Mouse (Mus musculus): Measurements from ENCODE around the gene Ssh2.

The Ssh2 gene

GRCm38 (mm10) chr11:77491502-77492291 lies 275.6 kb downstream of the Ssh2 start:
- no peak for DNase-seq (ENCODE audit: low spot score in 2 of 2)

GRCm38 (mm10) chr11:77492311-77492871 lies 276.3 kb downstream of the Ssh2 start:
- DNase-seq (ENCODE audit: low spot score in 2 of 2) = no peak

- peak; percentile 81 to 82 for DNase-seq (ENCODE audit: low spot score in 2 of 2)
These were observed 276.8 kb downstream of the Ssh2 start for GRCm38 (mm10) chr11:77492911-77493332.

GRCm38 (mm10) chr11:77493512-77494343 lies 277.6 kb downstream of the Ssh2 start, which contains the start of gene Git1:
Git1 (plus strand) TSS chr11:77493562.
- DNase-seq (ENCODE audit: low spot score in 2 of 2) = peak in 1 of 2 experiments; percentile 20

- DNase-seq (ENCODE audit: low spot score in 2 of 2) = no peak
These were observed 278.2 kb downstream of the Ssh2 start for GRCm38 (mm10) chr11:77494344-77494676.

GRCm38 (mm10) chr11:77494782-77495181 lies 278.7 kb downstream of the Ssh2 start:
- no peak for DNase-seq (ENCODE audit: low spot score in 2 of 2)

GRCm38 (mm10) chr11:77495507-77495906 lies 279.4 kb downstream of the Ssh2 start:
- DNase-seq (ENCODE audit: low spot score in 2 of 2) = no peak

- peak in 1 of 2 experiments; percentile 52 for DNase-seq (ENCODE audit: low spot score in 2 of 2)
These were observed 281.3 kb downstream of the Ssh2 start for GRCm38 (mm10) chr11:77497341-77497756.

- DNase-seq (ENCODE audit: low spot score in 2 of 2) = no peak
These were observed 281.8 kb downstream of the Ssh2 start for GRCm38 (mm10) chr11:77497851-77498250.

- no peak for DNase-seq (ENCODE audit: low spot score in 2 of 2)
These were observed 282.4 kb downstream of the Ssh2 start for GRCm38 (mm10) chr11:77498261-77499139.

- DNase-seq (ENCODE audit: low spot score in 2 of 2) = no peak
These were observed 283.3 kb downstream of the Ssh2 start for GRCm38 (mm10) chr11:77499354-77499753.

GRCm38 (mm10) chr11:77500361-77501325 lies 284.6 kb downstream of the Ssh2 start:
- DNase-seq (ENCODE audit: low spot score in 2 of 2) = no peak

- DNase-seq (ENCODE audit: low spot score in 2 of 2) = peak; percentile 51 to 72
These were observed 285.3 kb downstream of the Ssh2 start for GRCm38 (mm10) chr11:77501392-77501791.

- no peak for DNase-seq (ENCODE audit: low spot score in 2 of 2)
These were observed 285.9 kb downstream of the Ssh2 start for GRCm38 (mm10) chr11:77501971-77502370.

GRCm38 (mm10) chr11:77502481-77502880 lies 286.4 kb downstream of the Ssh2 start:
- no peak for DNase-seq (ENCODE audit: low spot score in 2 of 2)

GRCm38 (mm10) chr11:77503511-77503910 lies 287.4 kb downstream of the Ssh2 start:
- DNase-seq (ENCODE audit: low spot score in 2 of 2) = no peak

- DNase-seq (ENCODE audit: low spot score in 2 of 2) = no peak
These were observed 288.3 kb downstream of the Ssh2 start for GRCm38 (mm10) chr11:77504377-77504776.

GRCm38 (mm10) chr11:77505291-77505980 lies 289.3 kb downstream of the Ssh2 start:
- DNase-seq (ENCODE audit: low spot score in 2 of 2) = no peak

GRCm38 (mm10) chr11:77506273-77506672 lies 290.2 kb downstream of the Ssh2 start:
- DNase-seq (ENCODE audit: low spot score in 2 of 2) = no peak

GRCm38 (mm10) chr11:77506941-77507340 lies 290.9 kb downstream of the Ssh2 start:
- DNase-seq (ENCODE audit: low spot score in 2 of 2) = no peak
